Mouse (Mus musculus) heart, adult 2 months (tissue): ENCODE data around the gene Gm4187. TPM values are rescaled to one million over a fixed set of nuclear protein-coding genes. Genes with fewer than 3 reads are reported as not detected.
"Not testable (repeated sequence)": the region's sequence is repeated elsewhere in the genome, so short reads cannot be mapped to it uniquely, and the experiment has no call there.

Experiments used
- DNase-seq, 2 experiments: peaks; one replicate each; pipeline ENCODE4 v3.0.0; 2021
- H3K27ac ChIP-seq: fragments of 200-600 bp; 2 replicates; pipeline ENCODE4 v1.8.1; 2022
- H3K27me3 ChIP-seq: fragments of 200-500 bp; 2 replicates; pipeline ENCODE4 v1.6.1; 2012; ENCODE audit warnings: mild to moderate bottlenecking, low read length, inconsistent platforms, mixed read lengths; ENCODE audit not compliant: control insufficient read depth, insufficient read depth
- H3K36me3 ChIP-seq: fragments of 200-500 bp; 2 replicates; pipeline ENCODE4 v1.6.1; 2012; ENCODE audit warnings: low read length, inconsistent platforms; ENCODE audit not compliant: control insufficient read depth, insufficient read depth
- H3K4me1 ChIP-seq: fragments of 200-500 bp; 2 replicates; pipeline ENCODE4 v1.6.1; 2011; ENCODE audit warnings: low read length; ENCODE audit not compliant: control insufficient read depth, insufficient read depth
- H3K4me3 ChIP-seq: fragments of 200-600 bp; 2 replicates; pipeline ENCODE4 v1.8.1; 2022
- H3K79me2 ChIP-seq: fragments of 200-500 bp; replicated peaks from 2 replicates; pipeline ENCODE4 v1.6.1; 2012; ENCODE audit warnings: mild to moderate bottlenecking, inconsistent platforms, low read length, moderate library complexity, mixed read lengths; ENCODE audit not compliant: control insufficient read depth, insufficient read depth
- H3K9ac ChIP-seq: fragments of 200-500 bp; 2 replicates; pipeline ENCODE4 v1.6.1; 2012; ENCODE audit warnings: low read depth, mild to moderate bottlenecking, control low read depth, inconsistent platforms, low read length, mixed read lengths
- WGBS: fragments of 180-500 bp; shearing (Covaris S2); methylation state at CpG from one replicate; pipeline ENCODE4 v1.1.7; 2018; 5-methylcytosine and 5-hydroxymethylcytosine counted together
- intact Hi-C: fragments of 180-260 bp; cut with DNase I; formaldehyde crosslinking; loops from one replicate; pipeline ENCODE4 v1.15.1; 2025
- long read RNA-seq: library from polyadenylated mRNA; stranded (forward); transcript quantifications from one replicate; pipeline ENCODE4 v2.0.0, GENCODE M21; 2021
- polyA plus RNA-seq: library from polyadenylated mRNA; depleted of rRNA; stranded (reverse); fragments of >200 nt; gene quantifications from 2 replicates; pipeline ENCODE4 v1.2.3, GENCODE M21; 2012; rRNA removed
- total RNA-seq, 2 experiments: library from RNA; stranded (reverse); gene quantifications; 2 replicates each; pipeline ENCODE4 v1.2.3; 2021

The Gm4187 gene
- total RNA-seq (not detected), polyA plus RNA-seq (not detected in 2 replicates)
- long read RNA-seq = 0 reads

DNA sequence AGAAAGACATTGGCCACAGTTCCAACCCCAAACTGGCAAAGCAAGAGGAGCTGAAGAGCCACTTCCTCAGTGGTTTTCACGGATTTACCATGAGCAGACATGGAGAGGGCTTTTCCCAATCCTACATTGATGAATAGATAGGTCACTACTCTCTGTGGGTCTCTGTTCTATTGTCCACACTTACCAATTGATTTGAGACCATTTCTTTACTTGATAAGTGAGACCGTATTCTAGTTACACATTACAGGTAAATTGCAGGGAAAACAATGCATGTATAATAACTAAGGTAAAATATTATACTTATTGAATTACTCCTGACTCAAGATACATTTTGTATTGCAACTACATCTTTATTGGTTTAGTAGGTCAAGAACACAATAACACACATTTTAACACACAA is at the start of gene Gm4187:
Gm4187 (minus strand) TSS at position 101 of the 400 bp plus-strand sequence.
- H3K27ac ChIP-seq, H3K4me1 ChIP-seq, intact Hi-C loops, H3K27me3 ChIP-seq, H3K79me2 ChIP-seq, H3K9ac ChIP-seq, H3K36me3 ChIP-seq, DNase-seq, H3K4me3 ChIP-seq: not testable (repeated sequence)
- WGBS = no CpG with 5 or more reads among the region's 2 CpGs

DNA sequence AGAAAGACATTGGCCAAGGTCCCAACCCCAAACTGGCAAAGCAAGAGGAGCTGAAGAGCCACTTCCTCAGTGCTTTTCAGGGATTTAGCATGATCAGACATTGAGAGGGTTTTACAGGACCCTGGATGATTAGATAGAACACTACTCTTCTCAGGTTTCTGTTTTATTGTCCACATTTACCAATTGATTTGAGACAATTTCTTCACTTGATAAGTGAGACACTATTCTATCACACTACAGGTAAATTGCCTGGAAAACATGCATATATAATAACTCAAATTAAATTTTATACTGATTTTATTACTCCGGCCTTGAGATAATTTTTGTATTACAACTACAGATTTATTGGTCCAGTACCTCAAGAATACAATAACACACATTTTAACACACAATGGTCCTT is 41.4 kb upstream of the Gm4187 start, which contains the start of gene Gm8660:
Gm8660 (minus strand) TSS at position 101 of the 400 bp plus-strand sequence.
- DNase-seq, H3K79me2 ChIP-seq, H3K4me1 ChIP-seq, H3K9ac ChIP-seq, H3K36me3 ChIP-seq, H3K4me3 ChIP-seq, H3K27me3 ChIP-seq, H3K27ac ChIP-seq, intact Hi-C loops: not testable (repeated sequence)
- WGBS = no CpG with 5 or more reads among the region's 1 CpGs

Other genes with a start within 250 kb of the Gm4187 start
- not detected for gene Gm16451, start 211.5 kb downstream of the Gm4187 start, total RNA-seq
- not detected in 2 replicates for gene Gm16451, start 211.5 kb downstream of the Gm4187 start, polyA plus RNA-seq
- not detected for gene Gm10666, start 195.0 kb downstream of the Gm4187 start, total RNA-seq
- not detected in 2 replicates for gene Gm10666, start 195.0 kb downstream of the Gm4187 start, polyA plus RNA-seq
- not detected for gene Vmn1r142, start 165.7 kb downstream of the Gm4187 start, total RNA-seq
- not detected in 2 replicates for gene Vmn1r142, start 165.7 kb downstream of the Gm4187 start, polyA plus RNA-seq
- not detected for gene Vmn1r143, start 140.3 kb downstream of the Gm4187 start, total RNA-seq
- gene Vmn1r143, start 140.3 kb downstream of the Gm4187 start, polyA plus RNA-seq = not detected in 2 replicates
- not detected for gene Gm8653, start 128.5 kb downstream of the Gm4187 start, total RNA-seq
- not detected in 2 replicates for gene Gm8653, start 128.5 kb downstream of the Gm4187 start, polyA plus RNA-seq
- gene Gm8453, start 100.2 kb downstream of the Gm4187 start, total RNA-seq = not detected
- not detected in 2 replicates for gene Gm8453, start 100.2 kb downstream of the Gm4187 start, polyA plus RNA-seq
- not detected for gene Gm8660, start 41.3 kb upstream of the Gm4187 start, total RNA-seq
- not detected in 2 replicates for gene Gm8660, start 41.3 kb upstream of the Gm4187 start, polyA plus RNA-seq
- gene Vmn1r148, start 83.9 kb upstream of the Gm4187 start, total RNA-seq = not detected
- not detected in 2 replicates for gene Vmn1r148, start 83.9 kb upstream of the Gm4187 start, polyA plus RNA-seq
- not detected for gene Vmn1r149, start 108.5 kb upstream of the Gm4187 start, total RNA-seq
- gene Vmn1r149, start 108.5 kb upstream of the Gm4187 start, polyA plus RNA-seq = not detected in 2 replicates
- not detected for gene Gm10665, start 134.4 kb upstream of the Gm4187 start, total RNA-seq
- gene Gm10665, start 134.4 kb upstream of the Gm4187 start, polyA plus RNA-seq = not detected in 2 replicates
- not detected for gene Vmn1r151, start 170.0 kb upstream of the Gm4187 start, total RNA-seq
- gene Vmn1r151, start 170.0 kb upstream of the Gm4187 start, polyA plus RNA-seq = not detected in 2 replicates
- not detected for gene Vmn1r152, start 193.2 kb upstream of the Gm4187 start, total RNA-seq
- not detected in 2 replicates for gene Vmn1r152, start 193.2 kb upstream of the Gm4187 start, polyA plus RNA-seq
- gene Gm8677, start 205.2 kb upstream of the Gm4187 start, total RNA-seq = not detected
- not detected in 2 replicates for gene Gm8677, start 205.2 kb upstream of the Gm4187 start, polyA plus RNA-seq
- gene Gm4201, start 235.6 kb upstream of the Gm4187 start, total RNA-seq = not detected
- gene Gm4201, start 235.6 kb upstream of the Gm4187 start, polyA plus RNA-seq = not detected in 2 replicates